Mouse (Mus musculus) ES-E14 (cell line): Measurements from ENCODE around the gene Tsc22d3. TPM values are rescaled to one million over a fixed set of nuclear protein-coding genes. Genes with fewer than 3 reads are reported as not detected.

Experiments used
- DNase-seq: peaks from one replicate; pipeline ENCODE4 v3.0.0-alpha.2; 2013; ENCODE audit warnings: low read depth, low spot score
- H3K27ac ChIP-seq: 2 replicates; pipeline ENCODE4 v1.5.1; 2012; ENCODE audit warnings: low read depth, mild to moderate bottlenecking, low read length, moderate library complexity, mixed read lengths; ENCODE audit not compliant: poor library complexity, insufficient read depth, severe bottlenecking
- H3K36me3 ChIP-seq: 2 replicates; pipeline ENCODE4 v1.6.1; 2012; ENCODE audit warnings: mild to moderate bottlenecking, low read length, moderate library complexity, mixed read lengths; ENCODE audit not compliant: control insufficient read depth, poor library complexity, insufficient read depth, severe bottlenecking
- H3K4me1 ChIP-seq, 2 experiments: fragments of 150-350 bp in 1 of 2; sonication (generic) in 1 of 2; 2 replicates each; pipeline ENCODE4 v1.6.1; 2012; ENCODE audit warnings: low read length in 2 of 2, mild to moderate bottlenecking in 1 of 2, mixed read lengths in 1 of 2; ENCODE audit not compliant: control insufficient read depth in 2 of 2, insufficient read depth in 2 of 2, poor library complexity in 1 of 2
- H3K4me3 ChIP-seq, 2 experiments: fragments of 150-350 bp in 1 of 2; sonication (generic) in 1 of 2; 2 replicates each; pipeline ENCODE4 v1.5.1; 2012; ENCODE audit warnings: low read length in 2 of 2, low read depth in 1 of 2, mild to moderate bottlenecking in 1 of 2, mixed read lengths in 1 of 2; ENCODE audit not compliant: insufficient read depth in 1 of 2, poor library complexity in 1 of 2, severe bottlenecking in 1 of 2
- H3K9ac ChIP-seq: 2 replicates; pipeline ENCODE4 v1.6.1; 2012; ENCODE audit warnings: low read depth, mild to moderate bottlenecking, low read length, mixed read lengths; ENCODE audit not compliant: poor library complexity, insufficient read depth, severe bottlenecking
- H3K9me3 ChIP-seq: fragments of 150-350 bp; sonication (generic); 2 replicates; pipeline ENCODE4 v1.6.1; 2012; ENCODE audit warnings: low read depth, mild to moderate bottlenecking, low read length; ENCODE audit not compliant: control insufficient read depth, insufficient read depth
- CHD2 ChIP-seq: IDR thresholded peaks from 2 replicates; pipeline ENCODE4 v1.6.1; 2014; ENCODE audit warnings: mild to moderate bottlenecking, low read depth, low read length, inconsistent platforms
- HCFC1 ChIP-seq: IDR thresholded peaks from 2 replicates; pipeline ENCODE4 v1.6.1; 2012; ENCODE audit warnings: low read length, inconsistent platforms, borderline replicate concordance; ENCODE audit not compliant: insufficient read depth
- MAFK ChIP-seq: IDR thresholded peaks from 2 replicates; pipeline ENCODE4 v1.6.1; 2014; ENCODE audit warnings: mild to moderate bottlenecking, low read depth, low read length, inconsistent platforms; ENCODE audit not compliant: insufficient read depth
- ZC3H11A ChIP-seq: IDR thresholded peaks from 2 replicates; pipeline ENCODE4 v1.6.1; 2012; ENCODE audit warnings: low read depth, mild to moderate bottlenecking, inconsistent platforms, low read length, borderline replicate concordance
- ZNF384 ChIP-seq: IDR thresholded peaks from 2 replicates; pipeline ENCODE4 v1.6.1; 2012; ENCODE audit warnings: low read depth, low read length, inconsistent platforms
- in situ Hi-C, 2 experiments: fragments of 600-800 bp; cut with MboI; formaldehyde crosslinking; loops; one replicate each; pipeline ENCODE4 v1.15.1; 2025; ENCODE audit warnings: low sequenced_read_pairs in 2 of 2, inconsistent platforms in 1 of 2; ENCODE audit not compliant: unreplicated experiment in 2 of 2
- total RNA-seq: library from RNA; depleted of rRNA; stranded (reverse); fragments of 300-350 nt; gene quantifications from 2 replicates; pipeline ENCODE4 v1.2.3, GENCODE M21; 2012

Tsc22d3 gene
- total RNA-seq, 1 experiment, result 3.5 TPM

DNA sequence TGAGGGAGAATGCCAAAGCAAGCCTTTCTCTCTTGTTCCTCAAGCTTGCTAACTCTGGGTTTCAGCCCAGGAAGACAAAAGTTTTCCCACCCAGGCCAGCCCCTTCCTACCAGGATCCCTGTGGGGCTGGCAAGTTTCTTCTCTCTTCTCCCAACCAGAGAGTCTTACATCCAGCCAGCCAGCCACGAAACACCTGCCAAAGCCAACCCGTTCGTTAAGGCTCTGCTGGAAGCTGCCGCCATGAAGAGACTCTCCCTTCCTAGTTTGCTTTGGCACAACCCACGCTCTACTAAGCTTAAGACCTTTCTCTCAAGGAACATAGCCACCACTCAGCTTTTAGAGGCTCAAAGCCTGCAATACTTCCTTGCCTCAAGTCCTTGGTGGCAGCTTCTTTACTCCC lies 11.9 kb downstream of the Tsc22d3 start:
- Histone ChIP-seq H3K36me3 (no peaks in the 10 kb centered on the region), H3K27ac (no peak overlapping the region), H3K4me3 (no peak overlapping the region), H3K9me3 (no peaks in the 10 kb centered on the region), H3K4me1 (no peaks in the 10 kb centered on the region), H3K9ac (no peak overlapping the region)
- TF ChIP-seq CHD2, result no peak
- TF ChIP-seq HCFC1, result no peak
- TF ChIP-seq ZNF384, result no peak
- no peak for TF ChIP-seq MAFK
- no peak for TF ChIP-seq ZC3H11A
- DNase-seq, result no peak
- in situ Hi-C loops, result no loop called here

DNA sequence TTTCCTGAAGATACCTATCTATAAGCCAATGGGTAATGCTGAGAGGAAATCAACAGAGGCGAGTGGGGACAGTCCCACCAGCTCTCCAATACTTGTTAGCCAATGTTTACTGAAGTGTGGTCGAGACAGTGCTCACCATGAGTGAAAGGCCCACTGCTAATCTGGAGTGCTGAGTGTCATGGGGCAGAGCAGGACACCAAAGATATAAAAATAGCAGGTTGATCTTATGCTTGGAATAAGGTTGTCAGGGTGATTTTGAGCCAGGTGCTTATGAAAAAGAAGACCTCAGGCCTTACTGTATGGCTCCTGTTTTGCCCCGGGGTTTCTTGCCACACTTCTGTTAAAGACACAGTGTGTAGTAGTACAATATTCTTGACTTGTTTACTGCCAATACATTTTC lies 20.0 kb downstream of the Tsc22d3 start:
- in situ Hi-C loops, result no loop called here
- DNase-seq, result no peak
- no peaks in the 10 kb centered on the region for H3K9me3 ChIP-seq
- H3K27ac ChIP-seq, result no peak overlapping the region
- no peaks in the 10 kb centered on the region for H3K36me3 ChIP-seq
- H3K9ac ChIP-seq, result no peak overlapping the region
- H3K4me3 ChIP-seq, result no peak overlapping the region
- H3K4me1 ChIP-seq, result no peaks in the 10 kb centered on the region
- no peak for TF ChIP-seq ZNF384
- no peak for TF ChIP-seq MAFK
- no peak for TF ChIP-seq CHD2
- no peak for TF ChIP-seq HCFC1
- TF ChIP-seq ZC3H11A, result no peak

DNA sequence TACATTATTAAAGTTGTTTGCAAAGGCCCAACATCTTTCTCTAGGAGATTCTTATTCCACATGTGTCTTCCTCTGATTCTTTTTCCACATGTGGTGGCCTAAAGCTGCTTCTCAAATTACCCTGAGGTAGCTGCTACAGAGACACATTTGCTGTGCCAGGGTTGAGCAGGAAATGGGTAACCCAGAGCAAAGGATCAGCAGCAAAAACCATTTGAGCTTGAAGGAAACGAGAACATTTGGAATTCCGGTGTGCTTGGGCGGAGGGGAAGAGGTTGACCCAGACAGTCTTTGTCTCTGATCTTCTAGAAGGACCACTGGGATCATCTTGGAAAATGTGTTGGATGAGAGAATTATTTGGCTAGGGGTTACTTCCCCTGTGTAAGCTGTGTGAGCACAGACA lies 24.8 kb downstream of the Tsc22d3 start:
- H3K9ac ChIP-seq, result no peak overlapping the region
- no peaks in the 10 kb centered on the region for H3K4me1 ChIP-seq
- H3K36me3 ChIP-seq, result no peaks in the 10 kb centered on the region
- no peaks in the 10 kb centered on the region for H3K9me3 ChIP-seq
- H3K27ac ChIP-seq, result no peak overlapping the region
- no peak overlapping the region for H3K4me3 ChIP-seq
- no peak for DNase-seq
- TF ChIP-seq MAFK (no peak), CHD2 (no peak), HCFC1 (no peak), ZNF384 (no peak), ZC3H11A (no peak)
- in situ Hi-C loops, result no loop called here

DNA sequence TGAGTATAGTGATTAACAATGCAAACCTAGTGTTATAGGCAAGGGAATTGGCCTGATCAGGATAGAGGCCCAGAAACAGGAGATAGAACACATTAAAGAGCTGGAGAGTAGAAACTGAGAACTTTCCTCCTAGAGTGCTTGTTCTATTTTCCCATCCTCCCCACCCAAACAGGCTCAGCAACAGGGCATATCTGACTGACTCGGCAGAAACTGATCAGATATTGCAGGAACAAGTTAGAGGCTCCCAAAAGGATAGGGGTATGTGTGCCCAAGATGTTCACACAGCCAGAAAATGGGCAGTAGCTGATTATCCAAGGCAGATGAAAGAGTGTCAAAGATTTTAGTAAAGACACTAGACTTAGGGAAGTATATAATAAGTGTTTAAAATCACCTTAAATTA lies 25.3 kb downstream of the Tsc22d3 start:
- Histone ChIP-seq H3K4me1 (no peaks in the 10 kb centered on the region), H3K9ac (no peak overlapping the region), H3K9me3 (no peaks in the 10 kb centered on the region), H3K36me3 (no peaks in the 10 kb centered on the region), H3K4me3 (no peak overlapping the region), H3K27ac (no peak overlapping the region)
- no peak for DNase-seq
- in situ Hi-C loops, result no loop called here
- TF ChIP-seq ZNF384, result no peak
- TF ChIP-seq MAFK, result no peak
- TF ChIP-seq CHD2, result no peak
- no peak for TF ChIP-seq HCFC1
- no peak for TF ChIP-seq ZC3H11A

DNA sequence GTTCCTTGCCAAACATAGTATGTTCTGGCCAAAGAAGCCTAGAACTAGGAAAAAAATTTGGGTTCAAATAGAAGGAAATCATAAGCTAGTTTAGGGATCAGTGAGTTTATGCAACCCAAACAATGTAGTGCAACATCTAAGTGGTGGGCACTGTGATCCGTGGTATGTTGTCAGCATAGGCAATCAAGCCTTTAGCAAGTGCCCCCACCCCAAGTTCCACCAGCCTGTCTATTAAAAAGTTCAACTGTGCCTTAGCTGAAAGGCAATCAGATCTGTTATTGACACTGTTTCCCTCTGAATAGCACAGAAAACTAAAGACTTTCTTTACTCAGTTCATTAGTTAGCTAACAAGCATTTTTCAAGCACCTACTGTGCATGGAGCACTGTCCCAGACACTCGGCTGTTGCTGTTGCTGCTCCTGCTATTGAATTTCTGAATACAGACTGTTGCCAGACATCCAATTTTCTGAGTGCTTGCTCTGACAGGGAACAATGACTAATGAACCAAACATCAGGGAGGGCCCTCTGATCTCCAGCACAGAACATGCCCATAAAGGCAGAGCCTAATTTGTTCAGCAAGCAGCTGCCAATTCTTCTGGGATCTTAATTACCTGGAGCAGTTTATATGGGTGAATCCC lies 27.6 kb downstream of the Tsc22d3 start:
- H3K4me1 ChIP-seq, result no peaks in the 10 kb centered on the region
- no peak overlapping the region for H3K9ac ChIP-seq
- TF ChIP-seq MAFK, result no peak
- no peak overlapping the region for H3K4me3 ChIP-seq
- no peak overlapping the region for H3K27ac ChIP-seq
- H3K9me3 ChIP-seq, result no peaks in the 10 kb centered on the region
- in situ Hi-C loops, result no loop called here
- no peaks in the 10 kb centered on the region for H3K36me3 ChIP-seq
- no peak for DNase-seq
